Mouse (Mus musculus) midbrain, embryonic 10.5 days (tissue): ENCODE results near the gene Parp14. TPM values are rescaled to one million over a fixed set of nuclear protein-coding genes. Genes with fewer than 3 reads are reported as not detected.
A peak's percentile ranks its signal among the peaks of the same experiment; 100 is the strongest.

Source experiments
- DNase-seq: peaks from one replicate; pipeline ENCODE4 v3.0.0-alpha.2; 2017; ENCODE audit warnings: low spot score
- H3K27ac ChIP-seq: fragments of 300-500 bp; sonication (generic); replicated peaks from 2 replicates; pipeline ENCODE4 v1.5.1; 2016; ENCODE audit warnings: mild to moderate bottlenecking
- H3K27me3 ChIP-seq: fragments of 300-500 bp; sonication (generic); 2 replicates; pipeline ENCODE4 v1.6.1; 2016; ENCODE audit warnings: low read depth, mild to moderate bottlenecking; ENCODE audit not compliant: poor library complexity, severe bottlenecking
- H3K36me3 ChIP-seq: fragments of 300-500 bp; sonication (generic); 2 replicates; pipeline ENCODE4 v1.6.1; 2016; ENCODE audit warnings: mild to moderate bottlenecking, moderate library complexity
- H3K4me1 ChIP-seq: fragments of 300-500 bp; sonication (generic); 2 replicates; pipeline ENCODE4 v1.6.1; 2016
- H3K4me3 ChIP-seq: fragments of 300-500 bp; sonication (generic); 2 replicates; pipeline ENCODE4 v1.5.1; 2016; ENCODE audit warnings: mild to moderate bottlenecking, moderate library complexity
- H3K9me3 ChIP-seq: fragments of 300-500 bp; sonication (generic); replicated peaks from 2 replicates; pipeline ENCODE4 v1.6.1; 2016; ENCODE audit warnings: mild to moderate bottlenecking
- WGBS: fragments of 180-500 bp; shearing (Covaris S2); methylation state at CpG from one replicate; pipeline ENCODE4 v1.1.7; 2016; 5-methylcytosine and 5-hydroxymethylcytosine counted together
- polyA plus RNA-seq: library from polyadenylated mRNA; unstranded; fragments of >200 nt; fragmentation: Nextera tagmentation; extraction: Ambion mirVana; gene quantifications from 2 replicates; pipeline ENCODE4 v1.2.1, GENCODE M21; 2016

Gene Parp14
- polyA plus RNA-seq, 1 experiment from 2014 or later: 0.16 TPM

DNA sequence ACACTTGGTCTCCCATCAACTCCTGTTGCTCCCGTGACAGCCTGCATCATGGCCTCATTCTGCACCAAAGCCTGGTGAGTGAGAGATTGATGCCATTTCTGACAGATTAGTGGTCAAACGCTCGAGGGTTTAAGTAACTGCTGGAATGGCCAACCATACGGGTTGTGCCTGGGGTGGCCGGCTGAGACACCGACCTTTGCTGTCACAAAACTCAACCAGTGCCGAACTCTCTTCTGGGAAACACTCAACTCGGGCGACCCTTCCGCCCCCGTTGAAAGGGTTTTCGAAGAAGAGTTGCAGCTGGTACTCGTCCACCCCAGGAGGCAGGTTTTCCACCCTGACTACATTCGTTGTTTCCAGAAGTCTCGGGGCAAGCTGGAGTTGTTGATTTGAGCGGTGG is 11.1 kb downstream of the Parp14 start:
- Histone ChIP-seq H3K27me3 (no peaks in the 10 kb centered on the region), H3K4me3 (no peak overlapping the region), H3K27ac (no peak overlapping the region), H3K4me1 (no peaks in the 10 kb centered on the region), H3K36me3 (no peaks in the 10 kb centered on the region), H3K9me3 (no peaks in the 10 kb centered on the region; the same call in 1 of the 2 replicates)
- no peak for DNase-seq
- 88% methylated on average over 16 of the region's 16 CpGs for WGBS

DNA sequence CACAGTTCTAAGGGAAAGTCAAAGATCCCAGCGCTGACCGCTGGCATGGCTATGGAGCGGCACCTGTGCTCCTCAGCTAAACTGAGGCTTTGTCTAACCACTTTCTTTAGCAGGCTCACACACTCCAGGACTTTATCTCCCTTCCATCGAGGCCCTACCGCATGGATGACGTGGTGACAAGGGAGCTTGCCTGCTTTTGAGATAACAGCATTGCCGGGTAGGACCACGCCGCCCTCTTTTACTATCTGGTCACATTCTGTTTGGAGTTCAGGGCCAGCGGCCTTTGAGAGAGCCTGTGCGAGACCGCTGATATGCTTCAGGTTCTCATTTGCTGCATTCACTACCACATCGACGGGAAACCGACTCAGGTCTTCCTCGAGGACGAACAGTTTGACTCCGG is 14.6 kb downstream of the Parp14 start:
- DNase-seq: no peak
- H3K27me3 ChIP-seq: no peaks in the 10 kb centered on the region
- 92% methylated on average over 18 of the region's 18 CpGs for WGBS
- no peak overlapping the region for H3K27ac ChIP-seq
- H3K36me3 ChIP-seq: no peaks in the 10 kb centered on the region
- no peaks in the 10 kb centered on the region for H3K4me1 ChIP-seq
- no peak overlapping the region for H3K4me3 ChIP-seq
- H3K9me3 ChIP-seq: no peaks in the 10 kb centered on the region; the same call in 1 of the 2 replicates

DNA sequence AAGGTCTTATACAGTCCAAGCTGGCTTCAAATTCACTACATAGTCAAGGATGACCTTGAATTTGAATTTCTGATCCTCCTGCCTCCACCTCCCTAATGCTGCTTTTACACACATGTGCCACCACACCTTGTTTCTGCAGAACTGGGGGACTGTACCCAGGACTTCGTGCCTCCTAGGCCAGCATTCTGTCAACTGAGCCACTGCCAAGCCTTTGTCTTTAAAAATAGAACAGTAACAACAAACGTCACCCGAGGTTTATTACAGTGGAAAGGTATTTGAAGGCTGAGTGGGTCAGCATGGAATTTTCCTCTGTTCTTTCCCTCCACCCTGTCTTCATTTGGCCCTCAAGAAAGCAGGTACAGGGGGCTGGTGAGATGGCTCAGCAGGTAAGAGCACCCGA is 15.5 kb downstream of the Parp14 start:
- Histone ChIP-seq H3K4me3 (no peak overlapping the region), H3K9me3 (no peaks in the 10 kb centered on the region), H3K27ac (no peak overlapping the region), H3K4me1 (no peaks in the 10 kb centered on the region), H3K27me3 (no peaks in the 10 kb centered on the region), H3K36me3 (no peaks in the 10 kb centered on the region)
- WGBS: 87% methylated on average over 4 of the region's 4 CpGs
- DNase-seq: no peak

DNA sequence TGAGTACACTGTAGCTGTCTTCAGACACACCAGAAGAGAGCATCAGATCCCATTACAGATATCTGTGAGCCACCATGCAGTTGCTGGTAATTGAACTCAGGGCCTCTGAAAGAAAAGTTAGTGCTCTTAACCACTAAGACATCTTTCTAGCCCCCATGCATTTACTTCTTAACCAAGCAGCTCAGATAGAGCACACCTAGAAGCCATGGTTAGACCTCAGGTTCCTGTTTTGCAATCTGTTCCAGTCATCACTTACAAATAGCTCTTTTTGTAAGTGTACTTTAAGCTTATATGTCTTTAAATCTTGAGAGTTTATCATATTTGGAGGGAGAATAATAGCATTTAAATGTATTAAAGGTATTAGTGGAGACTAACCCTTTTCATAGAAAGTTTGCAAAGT is 24.2 kb downstream of the Parp14 start:
- no peak overlapping the region for H3K4me3 ChIP-seq
- no peaks in the 10 kb centered on the region for H3K4me1 ChIP-seq
- H3K27me3 ChIP-seq: no peaks in the 10 kb centered on the region
- no peaks in the 10 kb centered on the region for H3K36me3 ChIP-seq
- no peaks in the 10 kb centered on the region for H3K9me3 ChIP-seq
- no peak overlapping the region for H3K27ac ChIP-seq
- no peak for DNase-seq

DNA sequence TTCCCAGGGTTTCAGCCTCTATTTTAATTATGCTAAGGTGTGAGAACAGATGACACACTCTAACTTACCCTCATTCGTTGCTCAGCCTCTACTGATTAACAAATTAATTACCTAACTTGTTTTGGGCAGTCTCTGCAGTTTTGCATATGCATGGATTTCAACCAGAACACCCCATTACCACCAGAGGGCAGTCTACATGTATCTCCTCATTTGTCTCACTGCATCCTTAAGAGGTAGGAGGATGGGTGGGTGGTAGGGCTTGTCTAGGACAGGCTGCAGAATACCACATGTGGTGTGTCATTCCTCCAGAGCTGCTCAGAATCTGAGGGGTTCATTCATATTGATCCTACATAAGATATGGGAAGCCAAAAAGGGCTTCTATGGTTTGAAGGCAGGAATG is 31.7 kb downstream of the Parp14 start:
- Histone ChIP-seq H3K9me3 (no peaks in the 10 kb centered on the region; the same call in 1 of the 2 replicates), H3K4me1 (no peaks in the 10 kb centered on the region), H3K27me3 (no peaks in the 10 kb centered on the region), H3K4me3 (no peak overlapping the region), H3K27ac (no peak overlapping the region), H3K36me3 (no peaks in the 10 kb centered on the region)
- DNase-seq: no peak
- 29% methylated on average over 1 of the region's 1 CpGs for whole genome bisulfite sequencing

DNA sequence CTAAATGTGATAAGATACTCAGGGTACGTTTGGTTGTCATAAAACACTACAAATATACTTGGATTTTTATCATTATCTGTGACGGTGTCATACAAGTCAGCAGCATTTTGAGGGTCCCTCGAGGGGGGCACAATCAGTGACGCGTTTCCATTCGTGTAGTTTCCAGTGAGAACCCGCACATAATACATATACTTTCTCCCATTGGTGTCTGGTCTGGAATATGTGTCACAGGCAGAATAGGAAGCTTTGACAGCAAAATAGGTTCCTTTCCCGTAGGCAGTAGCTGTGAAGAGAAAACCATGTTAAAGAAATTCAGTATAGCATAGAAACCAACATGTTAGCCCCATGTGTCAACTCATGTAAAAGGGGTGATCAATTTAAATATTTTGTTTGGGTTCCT is 36.7 kb downstream of the Parp14 start:
- no peaks in the 10 kb centered on the region for H3K27me3 ChIP-seq
- no peak overlapping the region for H3K27ac ChIP-seq
- 91% methylated on average over 8 of the region's 8 CpGs for WGBS
- H3K4me3 ChIP-seq: no peak overlapping the region
- no peak for DNase-seq
- H3K4me1 ChIP-seq: no peaks in the 10 kb centered on the region
- no peaks in the 10 kb centered on the region; the same call in 1 of the 2 replicates for H3K9me3 ChIP-seq
- H3K36me3 ChIP-seq: no peaks in the 10 kb centered on the region

DNA sequence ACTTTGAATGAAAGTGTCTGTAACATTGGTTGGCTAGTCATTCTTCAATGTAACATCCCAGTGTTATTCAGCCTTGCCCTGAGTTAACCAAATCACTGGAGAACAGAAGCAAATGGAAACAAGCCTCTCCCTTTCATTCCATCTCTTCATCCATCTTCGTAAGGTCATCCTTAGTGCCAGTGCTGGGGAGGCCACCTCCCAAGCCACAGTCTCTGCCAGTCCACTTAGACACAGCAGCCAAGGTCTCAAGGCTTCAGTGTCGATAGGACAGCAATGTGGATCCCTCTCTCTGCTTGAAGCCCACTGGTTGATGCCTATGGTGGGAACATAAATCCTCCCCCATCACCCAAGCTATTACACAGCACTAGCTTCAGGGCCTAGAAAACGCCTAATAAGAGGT is 38.4 kb downstream of the Parp14 start:
- no peaks in the 10 kb centered on the region for H3K4me1 ChIP-seq
- no peak overlapping the region for H3K27ac ChIP-seq
- H3K9me3 ChIP-seq: no peaks in the 10 kb centered on the region; the same call in 1 of the 2 replicates
- no peak overlapping the region for H3K4me3 ChIP-seq
- no peaks in the 10 kb centered on the region for H3K27me3 ChIP-seq
- no peak for DNase-seq
- H3K36me3 ChIP-seq: peaks cover 2% of the 10 kb centered on the region
- 94% methylated on average over 3 of the region's 3 CpGs for WGBS

DNA sequence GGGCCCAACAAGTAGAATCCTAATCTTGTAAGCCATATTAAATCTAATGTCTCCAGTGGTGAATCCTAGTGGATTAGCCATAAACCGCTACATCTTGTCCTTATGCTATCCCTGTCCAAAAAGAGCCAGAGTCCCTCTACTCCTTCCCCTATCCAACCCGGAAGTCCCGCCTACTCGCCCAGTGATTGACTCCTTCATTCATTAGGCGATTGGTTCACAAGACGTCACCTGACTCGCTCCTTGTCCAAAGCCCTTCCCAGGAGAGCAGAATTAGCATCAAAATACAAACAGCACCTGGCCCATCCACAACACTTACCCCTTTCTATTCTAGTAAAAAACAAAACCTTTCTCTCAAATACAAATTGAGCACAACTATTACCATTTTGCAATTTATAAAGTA is 41.3 kb downstream of the Parp14 start:
- DNase-seq: no peak
- WGBS: 25% methylated on average over 7 of the region's 7 CpGs
- H3K4me3 ChIP-seq: no peak overlapping the region
- H3K27me3 ChIP-seq: no peaks in the 10 kb centered on the region
- H3K4me1 ChIP-seq: no peaks in the 10 kb centered on the region
- no peak overlapping the region for H3K27ac ChIP-seq
- H3K9me3 ChIP-seq: no peaks in the 10 kb centered on the region
- H3K36me3 ChIP-seq: peaks cover 30% of the 10 kb centered on the region

DNA sequence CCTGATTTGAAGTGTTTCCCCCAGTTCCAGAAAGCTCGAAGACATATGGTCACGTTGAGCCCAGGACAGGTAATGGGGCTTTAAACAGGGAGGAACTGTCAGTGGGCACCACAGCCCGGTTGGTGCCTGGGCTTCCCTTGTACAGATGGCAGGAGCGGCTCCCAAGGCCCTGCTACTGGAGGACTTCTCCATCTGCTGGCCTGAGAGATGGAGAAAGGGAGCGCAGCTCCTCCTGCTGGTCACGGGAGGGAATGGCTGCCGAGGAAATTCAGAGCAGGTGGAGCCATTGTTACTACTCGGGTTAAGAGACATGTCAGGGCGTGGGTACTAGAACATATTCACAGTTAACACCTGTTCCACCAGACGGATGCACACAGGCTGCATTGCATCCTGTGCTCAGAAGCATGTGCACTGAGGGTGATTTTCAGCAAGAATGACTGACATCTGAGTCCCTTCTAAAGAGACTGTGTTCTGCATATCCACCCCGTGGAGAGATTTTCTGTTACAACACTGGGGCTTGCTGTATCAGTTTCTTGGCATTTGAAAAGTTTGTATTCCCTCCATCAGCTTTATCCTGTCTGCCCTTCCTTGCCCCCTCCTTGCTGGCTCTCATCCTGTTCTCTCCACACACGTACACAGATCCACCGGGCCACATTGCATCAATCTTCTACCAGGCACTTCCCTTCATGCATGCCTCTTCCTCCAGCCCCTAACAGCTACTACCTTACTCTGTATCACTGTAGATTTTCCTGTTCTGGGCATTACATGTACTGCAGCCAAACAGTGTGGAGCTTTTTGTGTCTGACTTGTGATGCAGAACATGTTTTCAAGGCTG is 53.9 kb downstream of the Parp14 start:
- no peak overlapping the region for H3K4me3 ChIP-seq
- no peaks in the 10 kb centered on the region for H3K27me3 ChIP-seq
- H3K27ac ChIP-seq: no peak overlapping the region
- WGBS: 46% methylated on average over 13 of the region's 13 CpGs
- DNase-seq: peak; percentile 83
- H3K36me3 ChIP-seq: peaks cover 31% of the 10 kb centered on the region
- H3K4me1 ChIP-seq: no peaks in the 10 kb centered on the region
- no peaks in the 10 kb centered on the region for H3K9me3 ChIP-seq

DNA sequence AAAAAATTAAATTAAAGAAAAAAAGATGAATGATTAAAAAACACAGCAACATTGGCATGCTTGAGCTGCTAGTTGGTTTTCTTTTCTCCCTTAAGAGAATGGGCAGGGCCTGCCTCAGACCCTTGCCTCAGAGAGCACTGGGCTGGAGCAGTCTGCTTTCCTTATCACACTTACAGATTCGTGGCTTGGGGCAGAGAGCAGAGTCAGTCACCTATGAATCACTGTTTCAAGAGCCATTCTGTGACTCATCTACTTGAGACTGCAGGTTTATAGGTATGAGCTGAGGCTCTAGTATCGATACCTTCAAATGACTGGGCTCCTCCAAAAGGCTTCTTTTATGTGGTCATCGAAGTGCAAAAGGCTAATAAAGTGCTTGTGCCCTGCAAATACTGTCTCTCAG is 58.2 kb downstream of the Parp14 start:
- Histone ChIP-seq H3K27ac (no peak overlapping the region), H3K4me3 (no peak overlapping the region), H3K36me3 (peaks cover 17% of the 10 kb centered on the region), H3K9me3 (no peaks in the 10 kb centered on the region), H3K4me1 (no peaks in the 10 kb centered on the region), H3K27me3 (no peaks in the 10 kb centered on the region)
- DNase-seq: no peak
- WGBS: 86% methylated on average over 3 of the region's 3 CpGs

DNA sequence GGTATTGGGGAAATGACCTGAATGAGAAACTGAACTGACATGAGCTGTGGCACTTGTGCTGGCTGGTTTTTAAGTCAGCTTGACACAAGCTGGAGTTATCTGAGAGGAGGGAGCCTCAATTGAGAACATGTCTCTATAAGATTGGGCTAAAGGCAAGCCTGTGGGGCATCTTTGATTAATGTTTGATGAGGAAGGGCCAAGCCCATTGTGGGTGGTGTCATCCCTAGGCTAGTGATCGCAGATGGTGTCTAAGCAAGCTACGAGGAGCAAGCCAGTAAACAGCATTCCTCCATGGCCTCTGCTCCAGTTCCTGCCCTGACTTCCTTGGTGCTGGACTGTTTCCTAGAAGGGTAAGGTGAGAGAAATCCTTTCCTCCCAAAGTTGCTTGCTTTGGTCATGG is 62.5 kb downstream of the Parp14 start:
- Histone ChIP-seq H3K4me1 (no peaks in the 10 kb centered on the region), H3K9me3 (no peaks in the 10 kb centered on the region), H3K27me3 (no peaks in the 10 kb centered on the region), H3K36me3 (peaks cover 17% of the 10 kb centered on the region), H3K4me3 (no peak overlapping the region), H3K27ac (no peak overlapping the region)
- 98% methylated on average over 2 of the region's 2 CpGs for WGBS
- no peak for DNase-seq

DNA sequence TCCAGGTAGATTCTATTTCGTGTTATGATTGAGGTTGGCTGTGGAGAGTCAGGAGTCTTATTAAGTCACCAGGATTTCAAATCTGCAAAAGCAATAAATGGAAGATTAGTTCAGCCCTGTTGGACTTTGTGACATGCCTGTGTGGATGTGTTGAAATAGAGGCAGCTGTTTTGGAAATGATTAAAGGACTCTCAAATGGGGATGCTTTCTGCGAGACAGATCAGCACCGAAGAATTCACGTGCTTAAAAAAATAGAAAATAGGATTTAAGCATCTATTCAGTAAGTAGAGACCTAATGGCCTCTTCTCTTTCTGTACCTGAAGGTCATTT is 63.7 kb downstream of the Parp14 start:
- no peaks in the 10 kb centered on the region for H3K4me1 ChIP-seq
- 86% methylated on average over 4 of the region's 4 CpGs for WGBS
- H3K9me3 ChIP-seq: no peaks in the 10 kb centered on the region
- DNase-seq: no peak
- peaks cover 19% of the 10 kb centered on the region for H3K36me3 ChIP-seq
- H3K27me3 ChIP-seq: no peaks in the 10 kb centered on the region
- no peak overlapping the region for H3K27ac ChIP-seq
- no peak overlapping the region for H3K4me3 ChIP-seq

DNA sequence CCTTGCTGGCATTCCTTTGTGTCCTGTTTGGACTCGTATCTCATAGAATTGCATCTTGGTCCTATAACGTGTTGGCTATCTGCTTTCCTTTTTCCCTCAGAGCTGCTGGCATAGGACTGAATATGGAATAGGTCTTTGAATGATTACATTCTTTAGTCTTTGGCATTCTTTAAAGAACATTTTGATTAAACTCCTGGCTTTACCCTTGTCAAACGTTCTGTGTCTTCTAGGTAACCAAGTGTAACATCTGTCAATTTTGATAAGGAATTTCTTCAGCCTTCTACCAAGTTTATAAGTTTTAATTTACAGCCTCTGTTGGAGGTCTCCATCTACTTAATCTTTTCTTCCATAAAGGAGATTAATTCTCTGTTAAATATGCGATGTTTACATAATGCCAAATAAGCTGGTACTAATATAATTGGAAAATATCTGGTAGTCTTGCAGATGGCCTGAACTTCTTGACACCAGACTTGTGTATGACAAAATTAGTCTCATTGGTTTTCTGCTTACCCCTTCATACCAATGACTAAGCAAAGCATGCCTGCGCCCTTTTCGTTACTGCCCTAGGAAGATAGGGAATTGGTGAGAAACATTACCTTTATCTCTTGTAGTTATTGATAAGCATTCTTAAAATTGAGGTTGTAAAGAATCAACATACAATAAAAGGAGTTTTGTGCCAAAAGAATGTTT is 64.2 kb downstream of the Parp14 start:
- no peaks in the 10 kb centered on the region for H3K9me3 ChIP-seq
- WGBS: 90% methylated on average over 6 of the region's 6 CpGs
- no peak overlapping the region for H3K4me3 ChIP-seq
- no peaks in the 10 kb centered on the region for H3K4me1 ChIP-seq
- H3K36me3 ChIP-seq: peaks cover 21% of the 10 kb centered on the region
- H3K27ac ChIP-seq: no peak overlapping the region
- DNase-seq: no peak
- H3K27me3 ChIP-seq: no peaks in the 10 kb centered on the region
